Mouse (Mus musculus): ENCODE data around the gene Ptpre.

Ptpre gene

DNA sequence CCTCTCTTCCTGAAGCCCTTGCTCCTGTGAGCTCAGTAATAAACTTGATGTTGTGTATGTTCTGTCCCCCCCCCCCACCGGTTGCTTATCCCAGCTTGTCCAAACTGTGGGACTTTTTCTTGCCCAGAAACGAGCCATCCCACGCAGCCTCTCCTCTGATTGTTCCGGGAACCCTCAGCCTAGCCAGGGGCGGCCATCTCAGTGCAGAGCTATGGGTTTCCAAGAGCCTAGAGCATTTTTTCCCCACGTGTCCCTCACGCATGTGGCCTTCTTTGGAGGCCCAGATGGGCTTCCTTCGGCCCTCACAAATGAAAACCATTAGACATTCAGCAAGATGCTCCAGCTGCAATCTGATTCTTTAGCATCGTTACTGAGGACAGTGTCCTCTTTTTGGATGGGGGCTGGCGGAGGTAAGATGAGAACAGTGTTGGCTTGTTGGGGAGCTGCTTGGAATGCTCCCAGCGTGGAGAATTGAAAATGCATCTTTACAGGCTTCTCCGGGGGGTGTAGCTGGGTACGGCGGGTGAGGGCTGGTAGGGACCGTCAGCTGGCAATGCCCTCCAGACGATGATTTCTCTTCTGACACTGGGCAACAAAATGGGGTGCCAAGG, 41.5 kb downstream of the Ptpre start:
- 61% methylated on average over 16 of the region's 16 CpGs for WGBS

- WGBS = 52% methylated on average over 7 of the region's 7 CpGs
Measured at GRCm38 (mm10) chr7:135580306-135581091, 43.2 kb downstream of the Ptpre start.

DNA sequence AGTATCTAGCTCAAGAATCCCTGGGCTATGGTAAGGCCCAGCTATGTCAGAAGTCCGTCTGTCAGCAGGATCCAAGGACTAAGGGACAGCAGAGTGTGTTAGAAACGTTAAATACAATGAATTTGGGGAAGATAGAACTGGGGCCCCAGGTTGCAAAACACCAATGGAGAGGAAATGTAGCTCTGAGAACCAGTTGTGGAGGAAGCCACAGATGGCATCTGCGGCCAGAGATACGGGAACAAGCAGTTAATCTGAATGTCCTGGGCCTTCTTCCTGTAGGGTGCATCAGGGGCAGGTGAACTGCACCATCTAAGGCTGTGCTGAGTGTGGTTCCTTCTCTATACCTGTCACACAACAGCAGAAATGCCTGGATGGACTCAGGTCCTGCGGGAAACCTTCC, 43.8 kb downstream of the Ptpre start:
- 76% methylated on average over 5 of the region's 5 CpGs for WGBS

DNA sequence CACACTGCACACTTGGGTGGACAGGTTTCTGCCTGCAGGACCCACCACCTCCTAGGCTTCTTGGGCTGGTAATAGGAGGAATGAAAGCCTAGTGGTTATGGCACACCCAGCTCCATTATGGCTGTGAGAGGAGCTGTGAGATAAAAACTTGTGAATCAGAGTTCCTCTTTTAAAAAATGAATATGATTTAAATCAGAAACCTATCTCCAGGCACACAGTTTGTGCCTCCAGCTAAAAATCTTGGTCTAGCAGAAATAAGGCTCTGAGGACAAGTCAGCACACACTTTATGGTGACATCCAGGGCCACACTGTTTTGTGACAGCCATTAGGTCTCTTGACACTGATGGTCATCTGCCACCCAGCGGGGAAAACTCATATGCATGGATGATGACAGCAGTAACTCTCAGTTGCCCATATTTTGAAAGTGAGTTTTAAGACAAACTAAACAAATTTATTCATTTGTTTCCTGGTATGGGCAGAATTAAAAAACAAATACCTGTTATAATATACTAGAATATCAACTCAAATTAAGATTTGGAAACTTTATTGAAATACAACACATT, 47.9 kb downstream of the Ptpre start:
- WGBS = 91% methylated on average over 1 of the region's 1 CpGs

GRCm38 (mm10) chr7:135586402-135586801, 49.1 kb downstream of the Ptpre start:
- 49% methylated on average over 4 of the region's 4 CpGs for WGBS

GRCm38 (mm10) chr7:135587821-135588575, 50.7 kb downstream of the Ptpre start:
- 64% methylated on average over 2 of the region's 2 CpGs for WGBS

DNA sequence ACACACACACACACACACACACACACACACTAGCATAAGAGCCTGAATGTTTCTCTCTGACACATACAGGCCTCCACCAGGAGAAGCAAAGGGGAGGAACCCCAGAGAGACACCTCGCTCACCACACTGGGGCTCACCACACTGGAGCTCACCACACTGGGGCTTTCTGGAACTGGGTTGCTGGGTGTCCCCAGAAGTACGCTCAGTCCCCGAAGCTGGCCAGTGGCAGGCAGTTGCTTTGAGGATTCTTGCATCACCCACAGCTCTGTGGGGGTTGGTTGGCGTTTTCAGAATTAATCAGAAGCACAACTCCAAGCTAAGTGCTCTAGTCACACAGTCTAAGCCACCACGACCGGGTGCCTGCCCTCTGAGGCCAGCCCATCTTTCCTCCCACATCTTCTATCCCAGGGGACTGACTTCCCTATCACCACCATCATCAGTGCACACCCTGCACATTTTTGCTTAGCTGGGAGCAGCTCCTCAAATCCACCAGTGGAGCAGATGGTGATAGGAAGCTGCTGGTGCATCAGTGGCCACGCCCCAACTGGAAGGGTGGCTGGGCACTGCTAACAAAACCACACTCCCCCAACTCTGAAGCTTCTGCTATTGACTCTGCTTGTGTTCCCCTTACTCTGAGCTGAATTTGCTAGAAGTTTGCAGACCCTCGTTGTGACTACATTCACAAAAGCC, 51.5 kb downstream of the Ptpre start:
- 56% methylated on average over 8 of the region's 8 CpGs for WGBS

DNA sequence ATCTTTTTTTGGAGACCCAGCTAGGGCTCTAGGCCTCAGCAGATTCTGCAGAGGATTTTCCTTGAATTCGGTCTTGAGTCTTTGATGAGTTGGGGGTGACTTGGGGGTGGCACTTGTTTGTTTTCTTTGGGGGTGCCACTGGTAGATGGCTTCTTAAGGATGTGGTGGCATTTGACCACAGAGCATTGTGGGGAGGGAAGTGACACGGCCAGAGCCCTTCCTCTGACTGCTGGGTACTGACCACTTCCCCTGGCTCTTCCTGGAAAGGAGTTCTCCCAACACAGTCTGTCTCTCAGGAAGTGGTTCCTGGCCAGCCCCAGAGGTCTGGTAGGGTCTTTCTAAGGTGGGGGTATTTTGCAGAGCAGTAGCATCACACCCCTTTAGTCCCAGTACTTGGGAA, 54.2 kb downstream of the Ptpre start:
- 93% methylated on average over 2 of the region's 2 CpGs for whole genome bisulfite sequencing

DNA sequence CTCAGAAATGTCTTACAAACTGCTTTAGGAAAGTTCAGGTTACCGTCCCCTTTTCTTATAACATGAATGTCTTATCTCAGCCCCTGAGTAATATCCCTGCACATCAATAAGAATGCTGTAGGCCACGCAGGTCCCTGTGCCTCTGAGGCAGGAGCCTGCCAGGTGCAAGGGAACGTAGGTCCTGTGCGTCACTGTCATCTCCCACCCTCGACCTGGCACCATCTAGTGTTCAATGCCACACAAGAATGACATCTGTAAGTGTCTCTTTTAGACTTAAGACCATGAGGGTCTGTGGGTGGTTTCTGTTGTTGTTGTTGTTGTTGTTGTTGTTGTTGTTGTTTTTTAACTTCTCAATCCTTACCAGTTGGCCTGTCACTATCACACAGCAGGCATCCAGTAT, 56.0 kb downstream of the Ptpre start:
- 90% methylated on average over 5 of the region's 5 CpGs for WGBS

- WGBS = 84% methylated on average over 3 of the region's 3 CpGs
Measured at GRCm38 (mm10) chr7:135593825-135594224, 56.5 kb downstream of the Ptpre start.

GRCm38 (mm10) chr7:135594676-135595075, 57.4 kb downstream of the Ptpre start:
- WGBS = 70% methylated on average over 7 of the region's 7 CpGs

- 62% methylated on average over 5 of the region's 5 CpGs for WGBS
Measured at GRCm38 (mm10) chr7:135595640-135596174, 58.4 kb downstream of the Ptpre start.

DNA sequence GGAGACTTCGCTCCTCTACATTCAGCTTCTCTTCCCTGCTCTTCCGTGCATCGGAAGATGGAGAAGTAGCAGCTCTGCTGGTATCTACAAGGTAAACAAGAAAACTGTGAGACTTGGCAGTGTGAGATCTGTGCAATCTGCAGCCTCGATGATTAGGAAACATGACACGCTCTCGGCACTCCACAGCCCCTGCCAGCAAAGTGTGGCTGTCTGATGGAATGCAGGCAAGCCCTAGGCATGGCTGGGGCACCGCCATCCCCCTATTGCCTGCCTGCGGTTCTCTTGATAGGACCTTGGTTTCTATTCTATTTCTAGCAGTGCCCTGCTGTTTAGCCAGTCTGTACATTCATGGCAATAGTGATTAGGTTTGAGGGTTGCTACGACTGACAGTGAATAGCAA, 59.7 kb downstream of the Ptpre start:
- WGBS = 49% methylated on average over 9 of the region's 9 CpGs

DNA sequence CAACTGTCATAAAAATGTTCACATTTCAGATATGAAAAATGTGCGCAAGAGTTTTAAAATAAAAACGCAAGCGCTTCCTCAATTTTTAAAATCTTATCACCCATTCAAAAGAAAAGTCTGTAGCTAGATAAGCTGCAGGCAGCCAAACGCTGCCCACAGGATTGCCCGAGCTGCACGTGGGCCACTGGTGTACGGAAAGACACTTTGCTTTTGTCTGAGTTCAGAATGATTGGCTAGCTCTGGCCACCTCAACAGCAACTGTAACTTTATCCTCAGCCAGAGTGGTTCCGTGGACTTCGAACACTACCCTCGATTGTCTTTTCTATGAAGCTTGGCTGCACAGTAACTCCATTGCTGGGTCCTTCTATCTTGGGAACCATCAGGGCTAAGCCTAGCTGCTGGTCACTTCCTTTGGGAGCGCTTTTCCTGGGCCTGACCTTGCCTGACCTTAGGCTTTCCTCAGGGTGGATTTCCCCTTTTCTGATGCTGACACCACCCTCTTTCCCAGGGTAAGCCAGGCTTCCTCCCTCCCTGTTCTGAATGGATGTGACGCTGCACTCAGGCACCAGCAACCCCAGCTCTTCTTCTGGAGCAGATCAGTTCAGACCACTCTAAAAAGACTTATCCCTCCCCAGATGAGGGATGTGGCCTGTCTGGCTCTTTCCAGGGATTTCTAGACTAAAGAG, 60.5 kb downstream of the Ptpre start:
- 54% methylated on average over 12 of the region's 12 CpGs for WGBS

DNA sequence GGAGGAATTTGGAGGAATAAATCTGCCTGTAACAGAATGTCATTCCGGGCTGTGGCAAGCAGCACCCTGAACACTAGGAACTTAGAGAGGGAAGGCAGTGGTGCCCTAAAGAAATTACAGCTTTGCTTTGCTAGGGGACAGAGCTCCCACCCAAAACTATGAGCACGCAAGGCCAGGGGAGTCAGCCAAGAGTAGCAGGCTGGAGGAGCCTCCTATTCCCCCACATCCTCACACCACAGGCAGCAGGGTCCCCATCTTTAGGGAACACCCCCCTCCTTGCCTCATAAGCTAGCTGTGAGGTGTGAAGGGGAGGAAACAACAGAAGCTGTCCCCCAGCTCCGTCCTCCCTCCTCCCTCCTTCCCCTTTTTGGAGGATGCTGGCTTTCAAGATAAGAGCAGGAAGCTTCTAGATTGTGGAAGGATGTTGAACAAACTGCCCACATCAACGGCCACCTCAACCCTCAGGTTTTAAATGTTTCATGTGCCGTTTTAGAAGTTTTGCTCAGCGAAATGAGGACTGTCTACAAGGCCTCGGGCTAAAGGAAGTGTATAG, 61.1 kb downstream of the Ptpre start:
- 73% methylated on average over 7 of the region's 7 CpGs for WGBS

DNA sequence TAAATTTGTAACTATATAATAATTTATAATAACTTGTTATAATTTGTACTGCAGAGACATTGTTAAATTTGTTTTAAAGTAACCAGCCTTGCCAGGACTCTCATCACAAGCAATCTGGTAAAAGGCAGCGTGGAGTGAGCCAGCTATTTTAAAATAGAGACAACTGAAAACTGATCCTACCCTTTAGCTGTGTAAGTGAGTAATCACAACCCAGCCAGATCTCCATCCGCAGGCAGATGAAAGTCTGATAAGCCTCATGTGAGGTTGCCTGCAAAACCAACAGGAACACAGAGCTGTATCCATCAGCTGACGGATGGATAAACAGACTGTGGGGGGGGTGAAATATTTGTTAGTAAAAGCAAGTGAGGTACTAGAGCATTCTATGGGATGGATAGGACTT, 62.8 kb downstream of the Ptpre start:
- WGBS = 61% methylated on average over 3 of the region's 3 CpGs

- 81% methylated on average over 8 of the region's 8 CpGs for WGBS
Measured at GRCm38 (mm10) chr7:135601607-135602006, 64.3 kb downstream of the Ptpre start.

DNA sequence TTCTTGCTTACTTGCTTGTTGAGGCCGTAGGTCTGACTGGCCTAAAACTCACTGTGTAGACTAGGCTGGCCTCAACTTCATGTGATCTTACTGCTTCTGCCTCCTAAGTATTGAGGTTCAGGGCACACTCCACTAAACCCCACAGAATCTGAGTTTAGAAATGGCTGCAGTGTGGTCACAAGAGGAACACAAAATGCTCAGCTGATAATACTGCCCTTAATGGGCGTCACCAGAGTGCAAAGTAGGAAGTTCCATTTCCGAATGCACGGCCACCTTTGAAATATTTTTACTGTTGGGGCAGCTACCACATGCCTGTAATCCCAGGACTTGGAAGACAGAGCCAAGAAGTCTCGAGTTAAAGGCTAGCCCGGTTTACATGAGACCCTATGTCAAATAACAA, 65.0 kb downstream of the Ptpre start:
- WGBS = 91% methylated on average over 6 of the region's 6 CpGs

DNA sequence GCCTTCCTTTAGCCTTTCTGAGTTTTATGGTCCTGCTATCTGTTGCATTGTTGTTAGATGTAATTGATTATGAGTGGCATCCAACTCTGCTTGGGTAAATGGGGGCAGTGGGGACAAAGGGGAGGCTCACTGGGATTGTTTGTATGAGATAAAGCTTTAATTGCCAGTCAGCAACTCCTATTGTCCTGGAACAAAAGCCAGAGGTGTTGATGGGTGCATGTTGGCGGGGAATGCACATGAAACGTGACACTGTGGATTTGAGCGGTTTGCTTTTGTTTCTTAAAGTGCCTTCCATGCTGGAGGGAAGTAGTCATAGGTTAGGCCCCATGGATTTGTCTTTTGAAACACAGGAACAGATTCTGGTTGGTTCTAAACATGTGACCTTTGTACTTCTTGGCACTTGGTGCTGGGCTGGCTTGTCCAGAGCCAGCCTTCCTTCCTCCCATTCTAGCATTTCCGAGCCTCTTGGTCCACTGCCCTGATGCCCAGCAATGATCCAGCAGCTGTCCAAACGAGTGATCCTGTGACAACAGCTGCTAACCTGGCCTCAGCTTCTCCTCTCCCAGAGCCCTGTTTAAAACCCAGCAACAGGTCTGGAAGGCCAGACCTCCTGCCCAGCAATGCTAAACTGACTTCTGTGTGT, 65.7 kb downstream of the Ptpre start:
- 67% methylated on average over 5 of the region's 5 CpGs for WGBS
